Mouse (Mus musculus) cerebellum, adult 9-11 months (tissue): ENCODE data around the gene Slc19a2.

Experiments
- DNase-seq: peaks from one replicate; pipeline ENCODE4 v3.0.0; 2022

The Slc19a2 gene

GRCm38 (mm10) chr1:164254836-164255235, 6.0 kb downstream of the Slc19a2 start:
- no peak for DNase-seq

- no peak for DNase-seq
Measured at GRCm38 (mm10) chr1:164260171-164261028, 11.6 kb downstream of the Slc19a2 start.

- DNase-seq = no peak
Measured at GRCm38 (mm10) chr1:164261553-164261952, 12.7 kb downstream of the Slc19a2 start.

- no peak for DNase-seq
Measured at GRCm38 (mm10) chr1:164270941-164271340, 22.1 kb downstream of the Slc19a2 start.

GRCm38 (mm10) chr1:164273659-164274058, 24.8 kb downstream of the Slc19a2 start:
- DNase-seq = no peak

GRCm38 (mm10) chr1:164275455-164275954, 26.7 kb downstream of the Slc19a2 start, which contains the start of gene Ccdc181:
Gene Ccdc181, plus strand, starts transcription at chr1:164275585.
- peak; percentile 96 for DNase-seq

GRCm38 (mm10) chr1:164276552-164276951, 27.7 kb downstream of the Slc19a2 start:
- DNase-seq = no peak

- no peak for DNase-seq
Measured at GRCm38 (mm10) chr1:164279332-164279731, 30.5 kb downstream of the Slc19a2 start.

- DNase-seq = no peak
Measured at GRCm38 (mm10) chr1:164284007-164284406, 35.2 kb downstream of the Slc19a2 start.

GRCm38 (mm10) chr1:164287406-164287805, 38.6 kb downstream of the Slc19a2 start:
- peak; percentile 80 for DNase-seq

GRCm38 (mm10) chr1:164292040-164292439, 43.2 kb downstream of the Slc19a2 start:
- no peak for DNase-seq

- DNase-seq = no peak
Measured at GRCm38 (mm10) chr1:164294071-164294470, 45.2 kb downstream of the Slc19a2 start.

GRCm38 (mm10) chr1:164296473-164296872, 47.6 kb downstream of the Slc19a2 start:
- no peak for DNase-seq

- no peak for DNase-seq
Measured at GRCm38 (mm10) chr1:164301949-164302348, 53.1 kb downstream of the Slc19a2 start.

- no peak for DNase-seq
Measured at GRCm38 (mm10) chr1:164303821-164304220, 55.0 kb downstream of the Slc19a2 start, which contains the start of gene Nme7. Gene Nme7, plus strand, starts transcription at chr1:164304121.

- peak; percentile 97 for DNase-seq
Measured at GRCm38 (mm10) chr1:164307124-164307751, 58.4 kb downstream of the Slc19a2 start, which contains the start of gene Blzf1. Gene Blzf1, minus strand, starts transcription at chr1:164307489.

GRCm38 (mm10) chr1:164307922-164308321, 59.1 kb downstream of the Slc19a2 start:
- no peak for DNase-seq

- no peak for DNase-seq
Measured at GRCm38 (mm10) chr1:164314085-164314484, 65.2 kb downstream of the Slc19a2 start.
